Mouse (Mus musculus) kidney, embryonic 16.5 days (tissue): ENCODE results near the gene Mrpl43. TPM values are rescaled to one million over a fixed set of nuclear protein-coding genes. Genes with fewer than 3 reads are reported as not detected.

Experiments
- ATAC-seq: fragments of 200-750 bp; cut with Nextera tagmentation; 2 replicates; pipeline ENCODE4 v1.8.0; 2017; ENCODE audit warnings: moderate TSS enrichment; ENCODE audit not compliant: low FRiP score, low TSS enrichment
- H3K27ac ChIP-seq: fragments of 300-500 bp; sonication (generic); 2 replicates; pipeline ENCODE4 v1.5.1; 2014; ENCODE audit warnings: low read length
- H3K27me3 ChIP-seq: fragments of 300-500 bp; sonication (generic); 2 replicates; pipeline ENCODE4 v1.6.1; 2014; ENCODE audit warnings: low read length, control low read depth, mixed read lengths; ENCODE audit not compliant: insufficient read depth
- H3K36me3 ChIP-seq: fragments of 300-500 bp; sonication (generic); 2 replicates; pipeline ENCODE4 v1.6.1; 2014; ENCODE audit warnings: low read length, control low read depth, mixed read lengths; ENCODE audit not compliant: insufficient read depth
- H3K4me1 ChIP-seq: fragments of 300-500 bp; sonication (generic); 2 replicates; pipeline ENCODE4 v1.6.1; 2014; ENCODE audit warnings: low read length, control low read depth, mixed read lengths; ENCODE audit not compliant: insufficient read depth
- H3K4me2 ChIP-seq: fragments of 300-500 bp; sonication (generic); replicated peaks from 2 replicates; pipeline ENCODE4 v1.6.1; 2014; ENCODE audit warnings: low read depth, low read length
- H3K4me3 ChIP-seq: fragments of 300-500 bp; sonication (generic); 2 replicates; pipeline ENCODE4 v1.5.1; 2014; ENCODE audit warnings: mild to moderate bottlenecking, low read length
- H3K9ac ChIP-seq: fragments of 300-500 bp; sonication (generic); replicated peaks from 2 replicates; pipeline ENCODE4 v1.6.1; 2014; ENCODE audit warnings: low read length
- H3K9me3 ChIP-seq: fragments of 300-500 bp; sonication (generic); 2 replicates; pipeline ENCODE4 v1.6.1; 2016; ENCODE audit warnings: low read length, control low read depth
- WGBS: fragments of 180-500 bp; shearing (Covaris S2); extraction: QIAGEN DNeasy Blood & Tissue Kit; methylation state at CpG from one replicate; pipeline ENCODE4 v1.1.7; 2014; 5-methylcytosine and 5-hydroxymethylcytosine counted together
- polyA plus RNA-seq: library from polyadenylated mRNA; unstranded; fragments of >200 nt; fragmentation: Nextera tagmentation; extraction: Ambion mirVana; gene quantifications from 2 replicates; pipeline ENCODE4 v1.2.1, GENCODE M21; 2015

The Mrpl43 gene
- polyA plus RNA-seq, 1 experiment from 2014 or later, result 72.8 TPM

- peak overlapping the region; percentile 98 for H3K27ac ChIP-seq
- peaks cover 60% of the 10 kb centered on the region for H3K4me1 ChIP-seq
- H3K9me3 ChIP-seq, result no peaks in the 10 kb centered on the region
- peaks cover 16% of the 10 kb centered on the region for H3K36me3 ChIP-seq
- H3K4me2 ChIP-seq, result peak overlapping the region; percentile 95
- ATAC-seq, result no peak; the same call in 1 of the 2 replicates
- 0% methylated on average over 13 of the region's 13 CpGs for WGBS
- H3K27me3 ChIP-seq, result no peaks in the 10 kb centered on the region
- peak overlapping the region; percentile 87 for H3K4me3 ChIP-seq
- peak overlapping the region; percentile 97 for H3K9ac ChIP-seq
These were observed 12.1 kb upstream of the Mrpl43 start for GRCm38 (mm10) chr19:45018351-45018831.

GRCm38 (mm10) chr19:45017909-45018308 lies 11.7 kb upstream of the Mrpl43 start:
- peak overlapping the region; percentile 95 for H3K4me2 ChIP-seq
- under 1% methylated on average over 32 of the region's 48 CpGs for WGBS
- peaks cover 65% of the 10 kb centered on the region for H3K4me1 ChIP-seq

GRCm38 (mm10) chr19:45017216-45017771 lies 11.1 kb upstream of the Mrpl43 start:
- no peaks in the 10 kb centered on the region for H3K9me3 ChIP-seq
- WGBS, result under 1% methylated on average over 24 of the region's 27 CpGs
- peak overlapping the region; percentile 97 for H3K9ac ChIP-seq
- H3K4me2 ChIP-seq, result peak overlapping the region; percentile 95
- H3K36me3 ChIP-seq, result peaks cover 9% of the 10 kb centered on the region
- H3K4me3 ChIP-seq, result peak overlapping the region; percentile 87
- H3K27me3 ChIP-seq, result no peaks in the 10 kb centered on the region
- H3K4me1 ChIP-seq, result peaks cover 68% of the 10 kb centered on the region
- ATAC-seq, result peak; percentile 66
- peak overlapping the region; percentile 98 for H3K27ac ChIP-seq

More at GRCm38 (mm10) chr19:45017909-45018308, 11.7 kb upstream of the Mrpl43 start:
- no peaks in the 10 kb centered on the region for H3K9me3 ChIP-seq
- peak overlapping the region; percentile 98 for H3K27ac ChIP-seq
- peak overlapping the region; percentile 97 for H3K9ac ChIP-seq
- peak overlapping the region; percentile 87 for H3K4me3 ChIP-seq
- peak; percentile 71 for ATAC-seq
- H3K36me3 ChIP-seq, result peaks cover 14% of the 10 kb centered on the region
- no peaks in the 10 kb centered on the region for H3K27me3 ChIP-seq

- peak overlapping the region; percentile 87 for H3K4me3 ChIP-seq
- H3K36me3 ChIP-seq, result peaks cover 8% of the 10 kb centered on the region
- no peaks in the 10 kb centered on the region for H3K9me3 ChIP-seq
- no peaks in the 10 kb centered on the region for H3K27me3 ChIP-seq
- peak overlapping the region; percentile 98 for H3K27ac ChIP-seq
- H3K4me1 ChIP-seq, result peaks cover 63% of the 10 kb centered on the region
- peak overlapping the region; percentile 97 for H3K9ac ChIP-seq
- ATAC-seq, result peak; percentile 40
- under 1% methylated on average over 16 of the region's 18 CpGs for WGBS
- peak overlapping the region; percentile 95 for H3K4me2 ChIP-seq
These were observed 10.3 kb upstream of the Mrpl43 start for GRCm38 (mm10) chr19:45016341-45017215.

- WGBS, result 0% methylated on average over 34 of the region's 34 CpGs
- peaks cover 54% of the 10 kb centered on the region for H3K4me1 ChIP-seq
- H3K4me2 ChIP-seq, result peak overlapping the region; percentile 95
- ATAC-seq, result peak; percentile 12
- H3K36me3 ChIP-seq, result peaks cover 13% of the 10 kb centered on the region
- peak overlapping the region; percentile 97 for H3K9ac ChIP-seq
- peak overlapping the region; percentile 98 for H3K27ac ChIP-seq
- no peaks in the 10 kb centered on the region for H3K27me3 ChIP-seq
- peak overlapping the region; percentile 87 for H3K4me3 ChIP-seq
- H3K9me3 ChIP-seq, result no peaks in the 10 kb centered on the region
These were observed 9.5 kb upstream of the Mrpl43 start for GRCm38 (mm10) chr19:45015518-45016281.

- Histone ChIP-seq H3K9me3 (no peaks in the 10 kb centered on the region), H3K27ac (peak overlapping the region; percentile 98), H3K4me3 (peak overlapping the region; percentile 87), H3K9ac (peak overlapping the region; percentile 97), H3K4me1 (peaks cover 47% of the 10 kb centered on the region), H3K36me3 (peaks cover 20% of the 10 kb centered on the region), H3K4me2 (peak overlapping the region; percentile 95), H3K27me3 (no peaks in the 10 kb centered on the region)
- peak; percentile 14; the same call in 1 of the 2 replicates for ATAC-seq
- WGBS, result under 1% methylated on average over 25 of the region's 25 CpGs
These were observed 8.8 kb upstream of the Mrpl43 start for GRCm38 (mm10) chr19:45014981-45015402.

GRCm38 (mm10) chr19:45014335-45014971 lies 8.2 kb upstream of the Mrpl43 start, which contains the start of gene Lzts2:
Lzts2 (plus strand) TSS chr19:45014414.
- Histone ChIP-seq H3K4me1 (peaks cover 43% of the 10 kb centered on the region), H3K4me3 (peak within 1 kb of the TSS; percentile 87), H3K27me3 (no peaks in the 10 kb centered on the region), H3K9ac (peak within 1 kb of the TSS; percentile 97), H3K4me2 (peak within 1 kb of the TSS; percentile 95), H3K27ac (peak within 1 kb of the TSS; percentile 98), H3K36me3 (peaks cover 24% of the 10 kb centered on the region), H3K9me3 (no peaks in the 10 kb centered on the region)
- 6% methylated on average over 10 of the region's 10 CpGs for WGBS
- peak; percentile 5; the same call in 1 of the 2 replicates for ATAC-seq

- peak overlapping the region; percentile 97; the same call in 1 of the 2 replicates for H3K9ac ChIP-seq
- H3K36me3 ChIP-seq, result peaks cover 24% of the 10 kb centered on the region
- H3K4me1 ChIP-seq, result peaks cover 39% of the 10 kb centered on the region
- H3K27me3 ChIP-seq, result no peaks in the 10 kb centered on the region
- H3K9me3 ChIP-seq, result no peaks in the 10 kb centered on the region
- ATAC-seq, result no peak
- 37% methylated on average over 6 of the region's 6 CpGs for whole genome bisulfite sequencing
- H3K27ac ChIP-seq, result peak overlapping the region; percentile 98
- H3K4me2 ChIP-seq, result no peak overlapping the region; the same call in 1 of the 2 replicates
- H3K4me3 ChIP-seq, result peak overlapping the region; percentile 87; the same call in 1 of the 2 replicates
These were observed 7.5 kb upstream of the Mrpl43 start for GRCm38 (mm10) chr19:45013581-45014225.
